Mouse (Mus musculus): Measurements from ENCODE around the gene Arhgef10l.

Arhgef10l gene

DNA sequence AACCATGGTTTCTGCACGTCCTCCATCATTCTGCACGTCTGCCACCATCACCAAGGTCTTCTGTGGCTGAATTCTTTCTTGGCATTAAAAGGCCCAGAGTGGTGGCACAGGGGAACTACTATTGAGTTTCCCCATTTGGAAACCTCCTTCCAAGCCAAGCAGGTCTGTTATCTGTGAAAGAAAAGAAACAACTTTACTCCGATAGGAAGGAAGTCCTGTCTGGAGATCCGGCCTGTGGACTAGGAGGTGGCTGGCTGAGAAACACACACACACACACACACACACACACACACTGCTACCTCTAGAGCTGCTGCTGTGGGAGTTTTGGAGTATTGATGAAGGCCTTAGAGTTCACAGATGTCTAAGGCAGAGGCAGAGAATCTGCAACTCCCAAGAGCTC, 27.7 kb upstream of the Arhgef10l start:
- DNase-seq (ENCODE audit: low spot score), result no peak

DNA sequence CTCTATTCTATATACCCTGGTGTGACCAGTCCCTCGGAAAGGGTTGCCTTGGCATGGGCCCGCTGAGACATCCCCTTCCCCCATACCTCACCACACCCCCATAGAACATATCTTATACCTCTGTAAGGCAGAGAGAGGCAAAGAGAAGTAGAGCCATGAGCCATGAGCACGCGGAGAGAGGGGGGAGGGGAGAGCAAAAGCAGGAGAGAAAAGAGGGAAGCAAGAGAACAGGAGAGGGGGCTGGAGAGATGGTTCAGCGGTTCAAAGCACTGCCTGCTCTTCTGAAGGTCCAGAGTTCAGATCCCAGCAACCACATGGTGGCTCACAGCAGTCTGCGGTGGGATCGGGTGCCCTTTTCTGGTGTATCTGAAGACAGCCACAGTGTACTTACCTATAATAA, 25.7 kb upstream of the Arhgef10l start:
- no peak for DNase-seq (ENCODE audit: low spot score)

DNA sequence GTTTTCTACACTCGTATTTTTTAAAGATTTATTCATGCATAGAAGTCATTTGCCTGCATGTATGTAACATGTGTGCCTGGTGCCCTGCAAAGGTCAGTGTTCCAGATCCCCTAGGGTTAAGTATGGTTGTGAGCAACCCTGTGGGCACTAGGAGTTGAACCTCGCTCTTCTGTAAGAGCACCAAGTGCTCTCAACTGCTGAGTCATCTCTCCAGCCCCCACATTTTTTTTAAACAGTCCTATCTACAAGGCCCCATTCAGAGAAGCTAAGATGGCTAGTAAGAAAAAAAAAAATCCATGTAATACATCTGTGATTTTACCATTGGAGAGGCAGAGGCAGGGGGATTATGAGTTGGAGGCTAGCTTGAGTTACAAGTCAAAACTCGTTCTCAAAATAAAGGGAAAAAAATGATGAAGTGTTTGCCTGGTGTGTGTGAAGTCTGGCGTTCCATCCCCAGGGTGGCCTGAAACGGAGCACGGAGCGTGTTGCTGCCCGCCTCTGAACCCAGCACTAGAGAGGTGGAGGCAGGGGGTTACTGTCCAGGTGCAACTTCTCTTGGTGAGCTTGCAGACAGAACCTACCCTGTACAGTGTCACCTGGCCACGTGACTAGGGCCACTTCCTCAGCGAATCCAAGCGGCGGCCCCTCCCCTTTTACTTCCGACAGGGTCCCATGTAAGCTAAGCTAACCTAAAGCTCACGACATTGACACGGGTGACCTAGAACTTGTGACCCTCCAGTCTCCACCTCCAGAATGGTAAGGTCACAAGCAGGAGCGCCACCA, 24.3 kb upstream of the Arhgef10l start:
- no peak for DNase-seq (ENCODE audit: low spot score)

DNA sequence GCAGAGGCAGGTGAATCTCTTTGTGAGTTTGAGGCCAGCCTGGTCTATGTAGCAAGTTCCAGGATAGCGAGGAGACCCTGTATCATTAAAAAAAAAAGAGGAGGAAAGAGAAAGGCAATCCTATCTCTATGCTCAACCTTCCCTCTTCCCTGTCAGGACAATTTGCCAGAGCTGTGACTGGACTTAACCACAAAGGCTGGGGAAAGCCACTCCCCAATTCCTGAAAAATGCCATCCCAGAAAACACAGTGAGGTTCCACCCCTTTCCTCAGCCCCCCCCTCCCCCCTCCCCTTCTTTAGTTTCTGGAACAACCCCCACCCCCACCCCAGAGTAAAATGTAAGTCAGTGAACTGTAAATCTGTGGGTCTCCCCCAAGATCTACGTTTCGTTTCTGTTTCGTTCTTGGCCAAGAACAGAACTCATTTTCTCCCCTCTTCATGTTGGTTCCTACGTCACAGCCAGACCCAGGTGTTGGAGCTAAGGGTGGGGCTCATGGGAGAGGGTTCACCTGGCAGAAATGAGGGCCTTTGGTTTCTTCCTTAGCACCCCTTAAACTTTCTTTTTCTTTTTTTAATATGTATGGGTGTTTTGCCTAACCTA, 23.1 kb upstream of the Arhgef10l start:
- no peak for DNase-seq (ENCODE audit: low spot score)

DNA sequence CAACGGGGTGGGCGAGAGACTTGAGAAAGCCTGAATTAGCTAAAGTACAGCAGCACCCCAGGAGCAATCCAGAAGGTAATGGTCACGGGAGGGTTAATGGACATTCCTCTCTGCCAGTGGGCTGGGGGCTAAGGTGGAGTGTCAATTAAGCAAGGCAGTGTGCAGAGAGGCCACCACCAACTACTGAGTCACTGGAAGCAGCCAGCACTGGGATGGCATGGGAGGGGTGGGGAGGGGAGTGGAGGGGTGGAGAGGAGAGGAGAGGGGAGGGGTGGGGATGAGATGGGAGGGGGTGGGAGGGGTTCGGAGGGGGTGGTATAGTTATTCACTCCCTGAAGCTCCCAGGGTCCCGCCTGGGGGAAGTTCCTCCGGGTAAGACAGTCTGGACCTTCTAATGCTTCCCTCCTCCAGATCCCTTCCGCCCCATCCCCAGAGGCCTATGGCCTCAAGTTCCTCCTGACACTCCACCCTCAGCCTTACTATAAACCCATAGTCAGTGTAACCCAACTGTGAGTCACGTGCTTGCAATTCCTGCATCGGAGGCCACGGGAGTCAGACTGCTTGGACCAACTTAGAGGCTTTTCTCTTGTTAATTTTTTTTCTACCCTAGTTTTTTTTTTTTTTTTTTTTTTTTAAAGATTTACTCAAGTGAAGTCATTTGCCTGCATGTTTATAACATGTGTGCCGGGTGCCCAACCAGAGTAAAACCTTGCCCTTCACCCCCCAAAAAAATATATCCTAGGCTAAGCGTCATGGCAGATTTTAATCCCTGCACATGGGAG, 22.4 kb upstream of the Arhgef10l start:
- no peak for DNase-seq (ENCODE audit: low spot score)

DNA sequence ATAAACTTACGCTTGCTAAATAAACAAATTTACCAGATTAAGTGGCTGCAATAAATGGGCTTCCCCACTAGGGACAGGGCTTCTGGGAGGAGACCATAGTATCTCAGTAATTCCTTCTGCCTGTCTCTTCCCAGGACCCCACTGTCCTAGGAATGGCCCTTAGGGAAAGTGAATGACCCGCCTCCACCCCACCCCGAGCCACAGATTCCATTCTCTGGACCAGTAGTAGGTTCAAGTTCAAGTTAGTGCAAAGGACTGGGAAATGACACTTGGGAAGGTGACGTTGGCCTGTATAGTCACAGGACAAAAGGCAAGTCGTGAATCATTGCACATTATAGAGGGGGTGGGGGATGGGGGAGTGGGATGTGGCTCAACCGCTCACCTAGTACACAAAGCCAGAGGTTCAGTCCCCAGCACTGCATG, 19.1 kb upstream of the Arhgef10l start:
- DNase-seq (ENCODE audit: low spot score), result no peak

DNA sequence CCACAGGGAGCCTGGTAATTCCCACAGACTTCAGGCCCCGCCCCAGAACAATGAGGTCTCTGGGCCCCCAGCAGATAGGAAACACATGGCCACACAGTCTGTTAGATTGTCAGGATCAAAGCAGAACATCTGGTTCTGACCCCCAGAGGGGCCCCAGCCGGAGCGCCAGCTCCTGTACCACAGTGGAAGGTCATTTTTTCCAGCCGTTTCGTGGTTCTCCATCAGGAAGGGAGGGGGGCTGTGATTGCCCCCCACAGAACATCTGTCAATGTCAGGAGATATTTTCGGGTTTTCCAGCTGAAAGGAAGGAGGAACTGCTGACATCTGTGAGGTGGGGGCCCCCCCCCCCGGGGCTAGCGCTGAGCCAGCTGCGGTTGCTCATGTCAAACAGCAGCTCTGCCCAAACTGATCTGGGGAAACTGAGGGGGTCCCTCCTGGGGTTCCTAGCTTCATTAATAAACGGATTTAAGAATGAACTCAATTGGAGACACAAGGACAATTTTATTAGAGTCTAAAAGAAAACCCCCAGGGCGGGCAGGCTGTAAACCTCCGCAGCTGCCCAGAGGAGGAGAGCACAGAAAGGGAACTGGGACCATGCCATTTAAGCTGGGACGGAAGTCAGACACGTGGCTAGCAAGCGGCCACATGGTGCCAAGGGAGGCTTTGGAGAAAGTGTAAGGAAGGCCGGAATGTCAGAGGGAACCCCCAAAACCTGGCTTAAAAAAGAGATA, 18.5 kb upstream of the Arhgef10l start:
- no peak for DNase-seq (ENCODE audit: low spot score)

DNA sequence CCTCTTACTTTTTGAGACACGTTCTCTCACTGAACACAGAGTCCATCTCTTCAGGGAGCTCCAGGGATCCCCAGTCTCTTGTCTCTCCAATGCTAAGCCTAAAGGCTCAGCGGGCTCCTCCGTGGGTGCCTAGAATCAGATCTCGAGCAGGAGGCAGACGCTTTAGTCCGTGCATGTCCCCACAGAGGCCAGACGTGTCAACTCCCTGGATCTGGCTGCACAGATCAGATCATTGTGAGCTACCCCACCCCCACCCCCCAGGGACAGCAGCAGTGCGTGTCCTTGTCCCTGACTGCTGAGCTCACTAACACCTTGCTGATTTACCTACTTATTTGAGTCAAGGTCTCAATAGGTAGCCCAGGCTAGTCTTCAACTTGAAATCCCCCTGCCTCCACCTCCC, 17.8 kb upstream of the Arhgef10l start:
- no peak for DNase-seq (ENCODE audit: low spot score)

DNA sequence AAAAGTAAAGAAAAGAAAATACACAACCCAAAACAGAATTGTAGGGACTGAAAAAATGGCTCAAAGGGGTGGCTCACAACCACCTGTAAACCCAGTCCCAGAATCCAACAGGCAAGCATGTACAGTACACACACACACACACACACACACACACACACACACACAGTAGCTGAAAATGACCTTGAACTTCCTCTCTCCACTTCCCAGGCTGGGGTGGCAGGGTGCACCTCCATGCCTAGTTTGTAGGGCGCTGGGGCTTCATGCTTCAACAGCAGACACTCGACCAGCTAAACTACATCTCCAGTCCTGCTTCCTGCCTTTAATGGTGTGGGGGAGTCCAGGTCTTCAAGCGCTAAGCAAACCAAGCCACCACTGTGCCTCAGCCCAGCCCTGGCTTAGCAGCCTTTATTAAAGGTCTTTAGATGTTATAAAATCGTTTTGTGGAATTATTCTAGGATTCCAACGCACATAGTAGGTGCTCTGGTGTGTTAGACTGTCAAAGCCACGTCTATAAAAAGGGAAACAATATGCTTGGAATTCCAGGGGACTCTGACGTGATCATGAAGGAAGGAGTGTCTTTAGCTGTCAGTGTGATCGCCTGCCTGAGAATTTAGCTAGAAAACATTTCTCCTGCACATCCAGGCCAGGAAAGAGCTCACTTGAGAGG, 15.1 kb upstream of the Arhgef10l start:
- DNase-seq (ENCODE audit: low spot score), result no peak

DNA sequence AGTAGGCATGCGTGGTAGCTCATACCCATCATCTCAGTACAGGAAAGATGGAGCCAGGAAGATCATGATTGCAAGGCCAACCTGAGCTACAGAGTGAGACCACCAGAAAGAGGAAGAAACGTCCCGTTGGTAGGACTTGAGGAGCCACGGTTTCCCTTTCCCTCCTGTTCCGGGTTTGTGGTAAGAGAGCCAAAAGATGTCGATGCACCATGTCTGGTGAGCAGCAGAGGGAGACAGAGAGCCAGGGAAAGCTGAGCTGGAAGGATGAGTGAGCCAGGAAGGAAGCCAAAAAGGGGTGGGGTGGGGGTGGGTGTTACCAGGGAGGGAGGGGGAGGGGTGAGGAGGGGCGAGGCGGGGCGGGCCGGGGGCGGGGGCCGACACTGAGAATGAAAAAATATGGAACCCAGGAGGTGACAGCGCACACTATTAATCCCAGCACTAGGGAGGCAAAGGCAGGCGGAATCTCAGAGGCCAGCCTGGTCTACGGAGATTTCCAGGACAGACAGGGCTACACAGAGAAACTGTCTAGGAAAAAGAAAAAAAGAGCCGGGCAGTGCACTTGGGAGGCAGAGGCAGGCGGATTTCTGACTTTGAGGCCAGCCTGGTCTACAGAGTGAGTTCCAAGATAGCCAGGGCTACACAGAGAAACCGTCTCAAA, 14.0 kb upstream of the Arhgef10l start:
- peak; percentile 82 for DNase-seq (ENCODE audit: low spot score)

DNA sequence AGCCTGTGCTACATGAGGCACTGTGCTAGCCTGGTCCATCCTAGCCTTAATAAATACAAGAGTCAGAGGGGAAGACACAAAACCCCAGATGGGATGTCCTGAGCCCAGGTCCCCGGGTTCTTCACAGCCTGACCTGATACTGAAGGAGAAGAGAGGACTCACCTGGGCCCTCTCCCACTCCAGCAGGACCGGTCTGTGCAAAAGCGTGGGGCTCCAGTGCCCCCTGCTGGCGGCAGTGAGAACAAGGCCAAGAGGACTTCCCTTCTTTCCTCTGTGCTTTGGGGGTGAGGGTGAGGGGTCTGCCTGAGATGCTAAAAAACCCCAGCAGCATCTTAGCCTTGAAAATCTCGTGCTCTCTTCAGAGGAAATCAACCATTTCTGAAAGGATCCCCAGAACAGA, 13.2 kb upstream of the Arhgef10l start:
- DNase-seq (ENCODE audit: low spot score), result no peak

DNA sequence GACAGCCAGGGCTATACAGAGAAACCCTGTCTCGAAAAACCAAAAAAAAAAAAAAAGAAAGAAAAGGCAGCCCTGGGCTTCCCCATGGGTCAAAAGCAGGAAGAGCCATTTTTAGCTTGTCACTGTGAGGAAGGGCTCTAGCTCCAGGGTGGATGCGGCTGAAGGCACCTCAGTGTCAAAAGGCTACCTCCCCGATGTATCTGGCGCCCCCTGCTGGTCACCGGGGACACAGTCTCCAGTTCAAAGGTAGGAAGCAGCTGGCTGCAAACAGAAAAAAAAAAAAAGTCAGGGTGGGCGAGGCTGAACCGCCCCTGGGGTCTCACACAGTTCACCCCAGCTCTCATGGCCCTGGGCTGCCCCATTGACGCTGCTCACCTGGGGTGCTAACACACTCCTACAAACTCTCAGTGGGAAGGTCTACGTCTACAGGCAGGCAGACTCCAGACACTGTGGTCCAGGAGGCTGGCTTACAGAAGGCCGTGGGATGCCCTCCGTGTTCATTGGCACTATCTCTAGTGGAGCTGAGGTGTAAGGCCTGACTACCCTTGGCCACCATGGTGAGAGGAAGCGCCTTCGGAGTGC, 8.6 kb upstream of the Arhgef10l start:
- DNase-seq (ENCODE audit: low spot score), result no peak

DNA sequence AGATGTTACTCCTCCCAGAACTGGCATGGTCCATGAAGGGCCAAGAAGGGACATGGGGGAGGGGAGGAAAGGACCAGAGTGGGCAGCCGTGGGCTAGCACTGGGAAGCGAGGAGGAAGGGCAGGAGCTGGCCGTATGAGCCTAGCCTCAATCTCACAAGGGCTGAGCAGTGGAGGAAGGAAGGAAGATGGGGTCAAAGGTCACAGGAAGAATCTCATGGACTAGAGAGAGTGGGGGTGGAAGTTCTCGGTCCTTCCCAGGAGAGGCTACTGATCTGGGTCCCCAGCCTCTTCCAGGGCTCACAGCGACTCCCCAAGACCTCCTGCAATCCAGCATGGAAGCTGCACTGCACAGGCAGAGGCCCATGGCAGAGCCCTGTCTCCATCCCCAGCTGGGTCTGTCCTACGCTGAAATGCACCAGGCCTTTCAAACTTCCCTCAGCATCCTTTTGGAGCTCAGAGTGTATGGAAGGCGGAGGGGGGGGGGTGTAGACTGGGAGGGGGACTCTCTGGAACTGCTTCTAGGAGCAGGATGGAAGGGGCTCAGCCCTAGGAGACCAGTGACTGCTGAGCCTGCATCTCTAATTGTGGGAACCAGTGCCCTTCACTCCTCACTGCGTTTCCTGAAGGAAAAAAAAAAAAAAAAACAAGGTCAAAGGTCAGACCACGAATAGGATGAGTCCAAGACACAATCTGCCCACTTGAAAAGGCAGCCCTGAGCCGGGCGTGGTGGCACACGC, 7.9 kb upstream of the Arhgef10l start:
- no peak for DNase-seq (ENCODE audit: low spot score)

DNA sequence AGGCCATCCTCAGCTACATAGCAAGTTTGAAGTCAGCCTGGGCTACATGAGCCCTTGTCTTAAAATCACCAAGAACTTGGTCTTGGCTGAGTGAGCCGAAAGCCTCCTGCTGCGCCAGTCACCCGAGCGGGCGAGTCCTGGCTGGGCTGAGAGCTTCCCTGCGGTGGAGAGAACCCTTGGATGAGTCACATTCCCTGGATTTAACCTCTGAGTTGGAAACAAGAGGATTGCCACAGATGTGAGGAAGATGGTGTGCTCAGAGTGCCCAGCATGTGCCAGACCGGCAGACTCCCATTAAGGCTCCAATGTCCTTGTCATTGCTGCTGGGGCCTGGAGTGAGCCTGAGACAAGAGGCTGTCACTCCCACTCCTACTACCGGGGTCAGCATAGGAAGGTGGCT, 2.0 kb upstream of the Arhgef10l start:
- DNase-seq (ENCODE audit: low spot score), result no peak

DNA sequence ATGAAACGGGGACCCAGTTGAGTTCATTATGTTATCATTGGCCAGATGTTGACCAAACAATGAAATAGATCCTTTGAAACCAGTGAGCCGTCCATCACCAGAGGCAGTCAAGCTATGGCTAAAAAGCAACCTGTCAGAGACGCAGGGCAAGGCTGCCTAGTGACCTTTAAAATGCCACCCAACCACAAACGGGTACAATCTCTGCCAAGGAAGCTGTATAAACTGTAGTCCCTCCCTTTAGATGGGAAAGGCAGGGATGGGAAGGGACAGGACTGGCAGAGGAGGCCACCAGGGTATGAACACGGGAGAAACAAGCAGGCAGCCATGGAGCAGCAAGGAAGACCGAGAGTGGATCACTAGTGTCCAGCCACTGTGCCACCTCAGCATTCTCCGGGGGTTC, 759 bp downstream of the Arhgef10l start:
- DNase-seq (ENCODE audit: low spot score), result no peak

DNA sequence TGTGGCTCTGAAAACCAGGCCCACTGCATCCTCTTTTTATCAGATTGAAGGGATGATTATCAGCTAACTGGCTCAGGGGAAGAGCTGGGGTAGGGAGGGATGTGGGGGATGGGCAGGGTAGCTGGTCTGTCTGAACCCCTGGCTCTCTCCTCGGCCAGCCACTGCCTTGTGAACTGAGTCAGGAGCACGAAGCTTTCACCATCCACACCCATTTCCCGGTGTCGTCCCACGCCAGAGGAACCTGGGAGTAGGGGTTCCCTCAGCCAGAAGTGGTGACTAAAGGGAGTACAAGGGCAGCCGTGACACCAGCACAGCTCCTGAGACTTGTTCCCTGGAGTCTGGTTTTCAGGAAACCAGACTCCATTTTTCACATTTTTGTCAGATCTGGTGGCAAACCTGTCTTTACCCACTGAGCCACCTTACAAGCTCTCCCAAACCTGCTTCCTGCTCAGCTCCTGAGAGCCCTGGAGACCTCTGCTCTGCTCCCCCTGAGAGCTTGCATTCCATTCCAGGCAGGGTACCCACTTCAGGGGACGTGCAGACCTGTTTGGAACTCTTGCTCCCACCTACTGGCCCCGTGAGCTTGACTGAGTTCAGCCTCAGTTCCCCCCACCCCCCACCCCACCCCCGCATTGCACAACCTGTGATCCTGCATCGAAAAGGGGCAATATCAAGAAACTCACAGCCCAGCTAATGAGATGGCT, 2.8 kb downstream of the Arhgef10l start:
- DNase-seq (ENCODE audit: low spot score), result no peak

DNA sequence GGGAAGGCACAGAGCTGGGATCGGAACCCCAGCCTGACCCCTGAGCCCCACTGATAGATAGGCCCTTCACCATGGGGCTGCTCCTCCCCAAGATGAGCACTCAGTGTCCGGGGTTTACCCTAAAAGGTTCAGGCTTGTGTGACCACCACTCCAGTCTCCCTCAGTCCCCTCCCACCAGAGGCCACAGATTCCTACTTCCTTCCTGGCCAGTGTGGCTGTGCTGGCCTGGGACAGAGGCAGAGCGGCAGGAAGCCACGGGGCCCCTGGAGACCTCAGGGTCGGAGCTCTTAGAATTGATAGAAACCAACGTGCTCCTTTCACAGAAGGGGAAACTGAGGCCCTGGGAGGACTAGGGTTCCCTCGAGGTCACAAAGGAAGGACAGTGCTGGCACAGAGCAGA, 3.4 kb downstream of the Arhgef10l start:
- no peak for DNase-seq (ENCODE audit: low spot score)

DNA sequence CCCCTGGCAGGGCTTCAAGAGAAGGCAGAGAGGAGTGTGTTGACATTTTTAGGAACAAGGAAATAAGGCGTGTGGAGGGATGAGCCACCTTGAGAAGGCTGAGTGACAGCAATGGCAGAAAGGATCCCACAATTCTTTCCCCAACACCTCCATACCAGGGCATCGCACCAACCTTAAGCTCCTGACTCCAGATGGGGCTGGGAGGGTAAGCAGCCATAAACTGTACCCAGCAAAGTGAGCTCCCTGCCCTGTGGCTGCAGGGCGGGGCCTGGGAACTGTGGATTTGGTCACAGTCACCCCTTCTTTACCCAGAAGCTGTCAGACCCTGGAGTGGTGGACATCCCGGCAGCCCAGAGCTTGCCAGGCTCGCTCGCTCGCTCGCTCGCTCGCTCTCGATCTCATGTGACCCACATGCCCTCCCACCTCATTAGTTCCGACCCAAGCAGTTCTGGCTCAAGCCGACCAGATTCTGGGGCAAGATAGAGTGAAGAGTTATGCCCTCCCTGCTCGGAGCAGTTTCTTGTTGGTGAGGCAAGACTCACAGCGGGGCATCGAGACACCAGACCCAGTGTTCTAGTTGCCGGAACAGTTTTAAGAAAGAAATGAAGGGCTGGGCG, 4.3 kb downstream of the Arhgef10l start:
- DNase-seq (ENCODE audit: low spot score), result no peak

Data from layer of hippocampus, adult 9-10 months (tissue).